Mouse (Mus musculus) testis, adult 2 months (tissue): ENCODE data around the gene Olfr228.

Source experiments
- CTCF ChIP-seq: fragments of 200-500 bp; IDR thresholded peaks from 2 replicates; pipeline ENCODE4 v1.5.1; 2012; ENCODE audit warnings: low read depth, mild to moderate bottlenecking, inconsistent platforms, low read length, moderate library complexity; ENCODE audit not compliant: control insufficient read depth, insufficient read depth, insufficient replicate concordance
- POLR2A ChIP-seq: fragments of 200-500 bp; IDR thresholded peaks from 2 replicates; pipeline ENCODE4 v1.6.1; 2012; ENCODE audit warnings: low read depth, mild to moderate bottlenecking, inconsistent platforms, low read length, moderate library complexity; ENCODE audit not compliant: control insufficient read depth

- no peak for TF ChIP-seq CTCF
- no peak for TF ChIP-seq POLR2A
Observed at GRCm38 (mm10) chr2:86456169-86456568, 31.0 kb downstream of the Olfr228 start, which contains the start of gene Olfr1066.
